Mouse (Mus musculus): Measurements from ENCODE around the gene Bcas1.

The Bcas1 gene

DNA sequence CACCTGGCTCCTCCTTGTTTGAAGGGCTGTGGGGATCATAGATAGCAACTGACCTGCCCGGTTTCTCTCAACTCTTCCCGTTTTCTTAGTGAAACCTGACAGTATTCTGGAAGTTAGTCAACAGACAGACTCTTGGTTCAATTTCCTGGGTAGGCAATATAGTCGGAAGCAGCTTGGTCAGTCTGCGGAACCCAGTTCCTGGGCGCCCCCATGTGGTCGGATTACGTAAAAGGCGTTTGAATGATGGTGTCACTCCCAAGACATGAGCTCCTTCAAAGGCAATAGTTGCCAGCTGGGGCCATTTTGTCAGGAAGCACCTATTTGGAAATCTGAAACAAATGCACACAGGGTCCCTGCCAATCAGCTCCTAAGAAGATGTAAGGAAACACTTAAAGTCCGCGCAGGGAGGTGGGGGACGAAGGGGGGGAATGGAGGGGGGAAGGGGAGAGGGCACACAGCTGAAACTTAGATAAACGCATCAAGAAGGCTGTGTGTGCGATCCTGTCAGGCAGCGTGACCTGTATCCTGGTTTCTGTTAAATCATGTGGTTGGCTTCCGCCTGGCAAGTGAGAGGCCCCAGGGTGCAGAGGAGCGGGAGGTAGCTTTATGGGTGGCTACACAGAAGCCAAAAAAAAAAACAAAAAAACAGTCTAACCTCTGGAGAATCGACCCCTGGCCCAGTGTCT, 84.4 kb downstream of the Bcas1 start:
- CTCF ChIA-PET, result interaction anchor here (0.5 to 3.6 kb wide), 90 partner anchors 8 to 848 kb away, joined by 3 to 46 read pairs (median 4); partner anchors contain the start of genes Cyp24a1 (in 1 of the 4) and Pfdn4 (in 1 of the 4)
- POLR2A ChIA-PET, result interaction anchor here in 3 of 4 experiments (0.5 to 2.5 kb wide), 9 partner anchors 10 to 388 kb away, joined by 3 to 10 read pairs (median 4); partner anchors contain the start of gene Dok5 (in 1 of the 3)

GRCm38 (mm10) chr2:170342312-170342830, 85.3 kb downstream of the Bcas1 start:
- CTCF ChIA-PET, result interaction anchor here (0.5 to 3.6 kb wide), 49 partner anchors 9 to 707 kb away, joined by 3 to 46 read pairs (median 4); no protein-coding TSS in a partner anchor
- POLR2A ChIA-PET, result interaction anchor here in 2 of 4 experiments (1.5 to 1.7 kb wide), 4 partner anchors 8 to 136 kb away, joined by 3 to 7 read pairs (median 3); no protein-coding TSS in a partner anchor

DNA sequence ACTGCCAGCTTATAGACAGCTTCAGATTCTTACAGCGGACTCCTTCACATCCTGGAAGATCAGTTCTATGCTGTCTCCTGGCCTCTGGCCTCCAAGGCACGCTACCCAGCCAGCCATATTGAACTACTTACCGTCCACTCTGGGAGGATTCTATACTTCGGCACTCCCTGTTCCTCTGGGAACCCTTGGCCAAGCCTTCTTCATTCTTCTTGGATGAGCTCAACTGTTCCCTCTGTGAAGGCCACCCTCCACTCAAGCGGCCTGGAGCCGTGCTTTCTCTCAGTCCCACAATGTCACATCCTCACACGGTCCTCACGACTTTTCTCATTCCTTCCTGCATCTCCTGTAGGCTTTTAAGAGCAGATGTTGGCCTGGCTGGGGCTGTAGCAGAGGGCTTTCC, 86.5 kb downstream of the Bcas1 start:
- ChIA-PET POLR2A (interaction anchor here in 1 of 4 experiments (0.7 to 1.7 kb wide), 6 partner anchors 10 to 128 kb away, joined by 3 to 10 read pairs (median 3); no protein-coding TSS in a partner anchor), CTCF (interaction anchor here in 3 of 4 experiments (0.6 to 3.6 kb wide), 9 partner anchors 15 to 295 kb away, joined by 3 to 46 read pairs (median 4); no protein-coding TSS in a partner anchor)

DNA sequence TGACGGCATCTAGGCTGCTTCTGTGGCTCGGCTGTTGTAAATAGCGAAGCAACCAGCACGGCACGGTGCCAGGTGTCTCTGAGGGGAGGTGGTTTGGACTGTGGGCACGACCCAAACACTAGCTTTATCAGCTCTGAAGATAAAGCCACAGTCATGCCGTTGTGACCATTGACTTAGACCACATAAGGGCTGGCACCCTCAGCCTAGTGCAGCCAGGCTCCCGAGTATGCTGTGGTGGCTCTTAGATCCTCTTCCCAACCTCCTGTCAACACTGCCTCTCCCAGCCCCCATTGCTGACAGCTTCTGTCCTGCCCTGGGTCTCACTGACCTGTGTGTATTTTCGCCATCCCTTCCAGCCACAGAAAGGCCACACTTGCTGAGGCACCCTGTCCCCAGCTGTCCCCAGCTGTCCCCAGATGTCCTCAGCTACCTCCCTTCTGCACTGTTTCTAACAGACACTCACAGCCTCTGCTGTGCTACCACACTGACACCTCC, 91.3 kb downstream of the Bcas1 start:
- POLR2A ChIA-PET, result interaction anchor here in 1 of 4 experiments (0.6 kb wide), 1 partner anchor 74 kb away, joined by 4 read pairs; no protein-coding TSS in a partner anchor
- CTCF ChIA-PET, result interaction anchor here in 1 of 4 experiments (0.7 kb wide), 1 partner anchor 1590 kb away, joined by 3 read pairs; no protein-coding TSS in a partner anchor

DNA sequence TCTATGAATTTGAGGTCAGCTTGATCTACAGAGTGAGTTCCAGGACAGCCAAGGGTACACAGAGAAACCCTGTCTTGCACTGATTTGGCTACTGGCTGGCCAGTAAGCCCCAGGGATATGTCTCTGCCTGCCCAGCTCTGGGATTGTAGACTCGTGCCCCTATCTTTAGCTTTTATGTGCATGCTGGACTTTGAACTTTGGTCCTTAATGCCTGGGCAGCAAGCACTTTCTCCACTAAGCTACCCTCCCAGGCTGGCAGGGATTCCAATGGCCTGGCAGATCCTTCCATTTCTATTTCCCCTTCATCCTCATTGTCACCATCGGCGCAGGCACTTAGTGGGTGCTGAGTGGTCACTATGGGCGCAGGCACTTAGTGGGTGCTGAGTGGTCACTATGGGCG, 92.5 kb downstream of the Bcas1 start:
- ChIA-PET POLR2A (no interaction called here), CTCF (interaction anchor here in 3 of 4 experiments (0.6 to 2.8 kb wide), 4 partner anchors 8 to 129 kb away, joined by 4 to 14 read pairs (median 8); no protein-coding TSS in a partner anchor)

- POLR2A ChIA-PET, result no interaction called here
- CTCF ChIA-PET, result interaction anchor here in 3 of 4 experiments (0.7 to 1.0 kb wide), 3 partner anchors 12 to 41 kb away, joined by 3 to 4 read pairs (median 3); no protein-coding TSS in a partner anchor
These were observed 95.8 kb downstream of the Bcas1 start for GRCm38 (mm10) chr2:170331870-170332269.

DNA sequence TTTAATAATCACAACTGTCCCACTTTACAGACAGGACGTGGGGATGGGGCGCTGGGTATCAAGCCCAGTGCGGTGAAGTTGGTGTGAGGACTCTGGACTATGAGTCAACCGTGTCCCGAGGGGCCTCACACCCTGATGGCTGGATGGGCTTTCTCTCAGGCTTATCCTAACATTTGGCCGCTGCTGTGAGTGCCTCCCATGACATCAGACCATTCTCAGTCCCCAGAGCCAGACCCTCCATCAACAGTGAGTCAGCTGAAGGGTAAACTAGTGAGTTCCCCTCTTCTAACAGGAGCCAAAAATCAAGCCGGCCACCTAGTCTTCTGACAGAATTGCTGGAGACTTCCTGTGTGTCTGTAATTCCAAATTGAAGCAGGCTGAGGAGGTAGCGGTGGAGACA, 97.2 kb downstream of the Bcas1 start:
- ChIA-PET CTCF (interaction anchor here in 1 of 4 experiments (0.6 kb wide), 1 partner anchor 26 kb away, joined by 4 read pairs; no protein-coding TSS in a partner anchor), POLR2A (interaction anchor here in 1 of 4 experiments (0.6 kb wide), 1 partner anchor 150 kb away, joined by 3 read pairs; no protein-coding TSS in a partner anchor)

DNA sequence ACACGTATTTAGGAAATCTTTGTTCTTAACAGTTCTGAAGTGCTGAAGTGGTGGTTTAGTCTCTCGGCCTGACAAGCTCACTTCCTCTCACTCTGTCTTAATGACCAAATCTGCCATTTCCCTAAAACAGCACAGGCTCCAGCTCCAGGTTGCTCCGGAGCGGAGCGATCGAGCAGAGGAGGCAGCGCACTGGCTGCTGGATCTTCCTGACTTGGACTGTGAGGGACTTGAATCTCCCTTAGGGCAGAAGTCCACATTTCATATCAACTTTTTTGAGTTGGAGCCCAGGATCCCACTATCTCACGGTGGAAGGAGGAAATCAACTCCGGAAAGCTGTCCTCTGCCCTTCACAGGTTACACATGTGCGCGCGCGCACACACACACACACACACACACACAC, 97.7 kb downstream of the Bcas1 start:
- ChIA-PET POLR2A (interaction anchor here in 2 of 4 experiments (0.6 kb wide), 2 partner anchors 42 to 149 kb away, joined by 3 to 12 read pairs; no protein-coding TSS in a partner anchor), CTCF (interaction anchor here in 2 of 4 experiments (0.6 kb wide), 3 partner anchors 75 to 209 kb away, joined by 3 to 6 read pairs (median 3); no protein-coding TSS in a partner anchor)

GRCm38 (mm10) chr2:170323925-170324347, 103.7 kb downstream of the Bcas1 start:
- POLR2A ChIA-PET, result interaction anchor here in 3 of 4 experiments (0.6 to 1.7 kb wide), 18 partner anchors 8 to 192 kb away, joined by 3 to 10 read pairs (median 3); no protein-coding TSS in a partner anchor
- CTCF ChIA-PET, result interaction anchor here (0.5 to 1.8 kb wide), 15 partner anchors 9 to 694 kb away, joined by 3 to 13 read pairs (median 3); no protein-coding TSS in a partner anchor

DNA sequence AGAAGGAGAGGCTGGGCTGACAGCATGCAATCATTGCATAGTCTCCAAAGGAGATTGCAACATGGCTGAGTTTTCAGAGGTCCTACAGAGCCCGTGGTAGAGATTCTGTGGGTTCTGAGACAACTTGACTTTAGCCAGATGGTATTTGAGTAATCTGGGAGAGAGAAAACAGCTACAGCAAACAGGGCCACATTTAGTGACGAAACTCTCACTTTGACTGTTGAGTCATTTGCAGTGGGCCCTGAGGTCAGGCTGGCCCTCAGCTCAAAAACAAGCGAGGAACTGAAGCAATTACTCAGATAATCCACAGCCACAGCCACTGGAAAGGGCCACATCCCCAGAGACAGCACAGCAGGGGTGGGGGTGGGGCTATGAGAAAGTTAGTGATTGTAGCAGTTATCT, 105.6 kb downstream of the Bcas1 start:
- ChIA-PET CTCF (interaction anchor here in 2 of 4 experiments (0.6 to 1.0 kb wide), 2 partner anchors 11 to 35 kb away, joined by 5 to 9 read pairs; no protein-coding TSS in a partner anchor), POLR2A (interaction anchor here in 1 of 4 experiments (0.6 kb wide), 1 partner anchor 16 kb away, joined by 5 read pairs; no protein-coding TSS in a partner anchor)

GRCm38 (mm10) chr2:170321579-170321978, 106.1 kb downstream of the Bcas1 start:
- CTCF ChIA-PET, result interaction anchor here in 2 of 4 experiments (0.6 to 1.0 kb wide), 2 partner anchors 10 to 35 kb away, joined by 5 to 9 read pairs; no protein-coding TSS in a partner anchor
- POLR2A ChIA-PET, result interaction anchor here in 1 of 4 experiments (0.6 kb wide), 1 partner anchor 16 kb away, joined by 5 read pairs; no protein-coding TSS in a partner anchor

- ChIA-PET POLR2A (interaction anchor here (0.6 to 1.6 kb wide), 23 partner anchors 11 to 1439 kb away, joined by 3 to 11 read pairs (median 4); no protein-coding TSS in a partner anchor), CTCF (interaction anchor here (0.6 to 2.3 kb wide), 30 partner anchors 11 to 1614 kb away, joined by 3 to 15 read pairs (median 4); no protein-coding TSS in a partner anchor)
These were observed 107.8 kb downstream of the Bcas1 start for GRCm38 (mm10) chr2:170319533-170320463.

DNA sequence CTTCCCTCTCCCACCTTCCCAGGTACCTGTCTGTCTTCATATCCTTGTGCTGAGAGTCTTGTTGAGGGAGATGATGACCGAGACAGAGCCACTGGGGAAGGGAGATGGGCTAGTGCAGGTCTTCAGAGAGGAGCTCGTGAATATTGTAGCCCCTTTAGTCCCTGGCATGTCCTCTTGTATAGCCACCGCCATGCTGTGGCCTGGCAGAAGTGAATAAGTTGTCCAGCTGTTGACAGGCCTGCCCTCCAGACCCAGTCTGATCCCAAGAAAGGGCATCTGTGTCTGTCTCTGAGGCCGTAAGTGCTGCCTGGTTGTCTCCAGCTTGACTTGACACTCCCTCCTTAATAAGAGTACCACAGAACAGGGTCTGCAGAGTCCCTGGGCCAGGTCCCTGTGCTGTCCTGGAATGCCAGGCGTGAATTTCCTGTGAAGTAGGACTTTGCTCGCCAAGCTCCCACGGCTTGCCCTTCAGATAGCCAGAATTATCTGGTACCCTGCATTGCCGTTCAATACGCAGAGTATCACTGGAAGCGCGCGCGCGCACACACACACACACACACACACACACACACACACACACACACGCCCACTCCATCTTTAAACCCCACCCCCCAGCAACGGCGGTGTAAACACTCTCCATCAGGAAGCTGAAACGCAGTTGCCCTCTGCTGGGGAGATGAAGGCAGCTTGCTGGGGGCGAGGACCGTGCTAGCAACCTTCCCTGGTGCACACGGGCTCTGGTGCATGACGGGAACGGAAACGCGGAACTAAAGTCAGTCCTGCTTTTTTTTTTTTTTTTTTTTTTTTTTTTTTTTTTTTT, 108.7 kb downstream of the Bcas1 start:
- ChIA-PET CTCF (interaction anchor here (0.6 to 2.3 kb wide), 37 partner anchors 10 to 1613 kb away, joined by 3 to 15 read pairs (median 4); no protein-coding TSS in a partner anchor), POLR2A (interaction anchor here (0.6 to 1.6 kb wide), 32 partner anchors 8 to 1438 kb away, joined by 3 to 11 read pairs (median 4); no protein-coding TSS in a partner anchor)

GRCm38 (mm10) chr2:170316774-170317173, 110.9 kb downstream of the Bcas1 start:
- ChIA-PET POLR2A (interaction anchor here in 2 of 4 experiments (0.6 to 0.7 kb wide), 2 partner anchors 8 to 350 kb away, joined by 3 to 9 read pairs; no protein-coding TSS in a partner anchor), CTCF (interaction anchor here in 2 of 4 experiments (0.7 to 1.1 kb wide), 2 partner anchors 9 to 182 kb away, joined by 3 to 4 read pairs; no protein-coding TSS in a partner anchor)

DNA sequence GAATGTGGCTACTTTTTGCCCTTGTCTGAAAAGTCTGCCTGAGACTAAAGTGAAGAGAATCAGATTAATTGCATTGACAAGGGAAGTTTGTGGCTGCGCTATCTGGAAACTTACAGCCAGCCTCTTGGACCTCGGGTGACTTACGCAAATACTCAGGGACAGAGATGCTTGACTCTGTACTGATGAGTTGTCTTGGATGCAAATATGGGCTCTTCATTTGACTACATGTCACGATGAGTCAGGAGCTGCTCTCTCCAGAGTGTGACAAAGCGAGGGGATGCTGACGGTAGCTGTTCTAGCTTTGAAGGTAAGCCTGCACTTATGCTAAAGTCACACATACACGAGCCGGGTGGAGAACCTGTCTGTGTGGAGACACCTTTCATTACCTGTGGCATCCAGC, 111.3 kb downstream of the Bcas1 start:
- CTCF ChIA-PET, result interaction anchor here in 1 of 4 experiments (1.1 kb wide), 1 partner anchor 9 kb away, joined by 3 read pairs; no protein-coding TSS in a partner anchor
- POLR2A ChIA-PET, result no interaction called here

DNA sequence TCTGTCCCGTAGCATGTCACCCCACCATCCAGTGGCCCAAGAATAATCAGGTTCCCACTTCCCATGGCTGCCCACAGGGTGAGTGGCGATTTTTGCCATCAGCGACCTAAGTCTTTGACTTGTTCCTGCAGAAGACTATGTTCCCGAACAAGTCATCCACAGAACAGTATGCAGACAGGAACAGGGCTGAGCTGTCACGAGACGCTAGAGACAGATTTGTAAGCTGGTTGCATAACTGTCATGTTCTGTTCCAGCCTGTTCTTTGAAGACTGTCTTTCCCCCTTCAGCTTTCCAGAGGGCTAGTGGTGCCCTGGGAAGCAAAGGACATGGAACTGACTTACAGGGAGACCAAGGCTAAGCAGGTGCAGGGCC, 116.7 kb downstream of the Bcas1 start:
- POLR2A ChIA-PET, result interaction anchor here in 2 of 4 experiments (0.6 to 1.0 kb wide), 2 partner anchors 13 to 206 kb away, joined by 3 to 4 read pairs; no protein-coding TSS in a partner anchor
- CTCF ChIA-PET, result interaction anchor here in 1 of 4 experiments (0.6 kb wide), 1 partner anchor 11 kb away, joined by 9 read pairs; no protein-coding TSS in a partner anchor

Data from embryonic stem cell, embryonic (primary cell).